Mouse (Mus musculus) lung, postnatal 0 days (tissue): ENCODE results near the gene Ralgapa2.

ENCODE experiments used
- CTCF ChIP-seq: IDR thresholded peaks from 2 replicates; pipeline ENCODE4 v1.5.1; 2016; ENCODE audit warnings: antibody characterized with exemption, mild to moderate bottlenecking
- EP300 ChIP-seq: IDR thresholded peaks from 2 replicates; pipeline ENCODE4 v1.6.1; 2016; ENCODE audit warnings: antibody characterized with exemption, mild to moderate bottlenecking, control low read depth

GRCm38 (mm10) chr2:146293538-146293937, 218.6 kb downstream of the Ralgapa2 start:
- TF ChIP-seq CTCF (no peak), EP300 (no peak)
